Mouse (Mus musculus) testis, adult 2 months (tissue): ENCODE measurements at regions not wholly inside any gene's neighbourhood (a gene's known extent, or its start where the extent isn't known, plus 50 kb on each side); places are given as distances from the start of the nearest gene placed in this dataset.

Experiments
- CTCF ChIP-seq: fragments of 200-500 bp; IDR thresholded peaks from 2 replicates; pipeline ENCODE4 v1.5.1; 2012; ENCODE audit warnings: low read depth, mild to moderate bottlenecking, inconsistent platforms, low read length, moderate library complexity; ENCODE audit not compliant: control insufficient read depth, insufficient read depth, insufficient replicate concordance
- POLR2A ChIP-seq: fragments of 200-500 bp; IDR thresholded peaks from 2 replicates; pipeline ENCODE4 v1.6.1; 2012; ENCODE audit warnings: low read depth, mild to moderate bottlenecking, inconsistent platforms, low read length, moderate library complexity; ENCODE audit not compliant: control insufficient read depth

DNA sequence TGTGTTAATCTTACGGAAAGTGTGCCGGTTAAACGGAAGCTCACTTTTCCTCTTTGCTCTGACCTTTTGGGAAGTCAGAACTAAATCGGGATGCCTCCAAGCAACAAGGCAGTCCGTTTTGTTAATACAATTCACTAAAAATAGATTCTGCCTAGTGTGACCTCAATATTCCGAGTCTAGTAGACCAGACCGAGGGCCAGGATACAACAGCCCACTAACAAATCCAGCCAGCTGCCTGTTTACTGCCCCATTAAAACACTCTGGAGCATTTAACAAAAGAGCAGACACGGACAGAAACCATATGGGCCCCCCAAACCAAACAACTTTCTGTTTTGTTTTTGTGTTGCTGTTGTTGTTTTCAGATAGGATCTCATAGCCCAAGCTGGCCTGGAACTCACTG is 127.1 kb upstream of the Nebl start:
- TF ChIP-seq CTCF, result no peak
- TF ChIP-seq POLR2A, result no peak
